Mouse (Mus musculus): Measurements from ENCODE around the gene Gramd1b. TPM values are rescaled to one million over a fixed set of nuclear protein-coding genes. Genes with fewer than 3 reads are reported as not detected.

Gene Gramd1b
- polyA plus RNA-seq, 1 experiment from 2014 or later = 5.2 TPM

DNA sequence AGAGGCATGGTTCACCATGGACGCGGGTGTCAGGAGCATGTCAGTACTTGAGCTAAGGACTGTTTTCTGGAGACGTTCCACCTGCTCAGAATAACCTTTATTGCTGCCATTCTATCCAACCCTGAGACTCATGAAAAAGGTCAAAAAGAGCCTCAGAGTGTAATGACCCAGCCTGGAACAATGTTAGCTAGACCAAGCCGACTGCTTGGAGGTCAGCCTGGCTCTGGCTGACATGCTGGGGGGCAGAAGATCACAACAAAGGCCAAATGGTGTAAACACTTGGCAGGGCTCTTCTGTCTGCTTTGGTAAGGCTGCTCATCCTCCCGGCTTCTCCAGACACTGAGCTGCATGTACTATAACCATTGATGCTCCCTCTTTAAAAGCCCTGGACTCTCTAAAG, 88.4 kb downstream of the Gramd1b start:
- no peak overlapping the region for H3K4me2 ChIP-seq
- 44% methylated on average over 5 of the region's 5 CpGs for WGBS
- H3K9ac ChIP-seq (replicated peaks) = no peak overlapping the region
- H3K27ac ChIP-seq = no peak overlapping the region
- H3K36me3 ChIP-seq = no peaks in the 10 kb centered on the region
- H3K9me3 ChIP-seq = no peaks in the 10 kb centered on the region
- no peaks in the 10 kb centered on the region for H3K4me1 ChIP-seq (replicated peaks)
- no peak overlapping the region for H3K4me3 ChIP-seq (replicated peaks)
- ATAC-seq (ENCODE audit: insufficient number of reproducible peaks, insufficient read depth, low FRiP score, low TSS enrichment, low read depth) = no peak
- H3K27me3 ChIP-seq = no peaks in the 10 kb centered on the region

- no peaks in the 10 kb centered on the region for H3K36me3 ChIP-seq
- H3K4me1 ChIP-seq (replicated peaks) = no peaks in the 10 kb centered on the region
- no peak overlapping the region for H3K9ac ChIP-seq (replicated peaks)
- H3K4me3 ChIP-seq (replicated peaks) = no peak overlapping the region
- H3K9me3 ChIP-seq = no peaks in the 10 kb centered on the region
- ATAC-seq (ENCODE audit: insufficient number of reproducible peaks, insufficient read depth, low FRiP score, low TSS enrichment, low read depth) = no peak
- no peaks in the 10 kb centered on the region; the same call in 1 of the 2 replicates for H3K27me3 ChIP-seq
- no peak overlapping the region for H3K4me2 ChIP-seq
- 82% methylated on average over 8 of the region's 8 CpGs for WGBS
- no peak overlapping the region for H3K27ac ChIP-seq
Measured at GRCm38 (mm10) chr9:40439973-40440687, 91.1 kb downstream of the Gramd1b start.

DNA sequence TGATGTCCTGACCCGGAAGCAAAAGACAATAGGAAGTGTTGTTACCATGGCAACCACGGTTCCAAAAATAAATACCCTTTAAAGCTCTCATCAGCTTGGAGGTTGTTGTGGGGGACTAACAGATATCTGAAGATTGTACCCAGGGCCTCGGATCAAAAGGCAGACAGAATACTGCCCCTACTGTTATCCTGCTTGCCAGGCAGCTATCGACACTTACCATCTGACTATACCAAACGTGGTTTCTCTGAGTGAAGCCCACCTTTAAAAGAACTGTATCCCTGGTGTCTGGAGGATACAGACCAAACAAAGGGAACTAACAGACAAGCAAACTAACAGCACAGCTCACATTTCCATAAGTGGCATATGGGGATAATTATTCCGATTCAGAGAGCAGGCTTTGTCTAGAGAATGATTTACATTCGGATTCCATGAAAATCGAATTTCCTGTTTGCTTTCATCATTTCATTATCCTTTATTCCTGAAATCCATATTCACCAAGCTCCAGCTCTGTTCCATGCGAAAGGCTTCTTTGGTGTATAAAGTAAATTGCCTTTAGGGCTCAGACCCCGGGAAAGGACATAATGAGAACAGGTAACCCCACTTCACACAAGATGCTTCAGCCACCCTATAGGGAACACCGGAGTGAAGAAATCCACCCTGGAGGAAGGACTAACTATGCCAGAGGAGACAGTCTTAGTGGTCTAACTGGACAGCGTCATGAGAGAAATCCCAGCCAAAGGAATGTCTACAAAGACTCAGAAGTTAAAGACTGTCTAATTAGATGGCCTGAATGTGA, 92.3 kb downstream of the Gramd1b start:
- no peak for ATAC-seq (ENCODE audit: insufficient number of reproducible peaks, insufficient read depth, low FRiP score, low TSS enrichment, low read depth)
- no peak overlapping the region for H3K4me2 ChIP-seq
- no peak overlapping the region for H3K4me3 ChIP-seq (replicated peaks)
- 62% methylated on average over 12 of the region's 12 CpGs for WGBS
- no peaks in the 10 kb centered on the region for H3K9me3 ChIP-seq
- no peak overlapping the region for H3K27ac ChIP-seq
- H3K9ac ChIP-seq (replicated peaks) = no peak overlapping the region
- H3K27me3 ChIP-seq = no peaks in the 10 kb centered on the region; the same call in 1 of the 2 replicates
- no peaks in the 10 kb centered on the region for H3K4me1 ChIP-seq (replicated peaks)
- no peaks in the 10 kb centered on the region for H3K36me3 ChIP-seq

GRCm38 (mm10) chr9:40437891-40438290, 93.3 kb downstream of the Gramd1b start:
- 66% methylated on average over 7 of the region's 7 CpGs for WGBS
- Histone ChIP-seq H3K27me3 (no peaks in the 10 kb centered on the region; the same call in 1 of the 2 replicates), H3K4me2 (no peak overlapping the region), H3K4me3 (replicated peaks) (no peak overlapping the region), H3K9ac (replicated peaks) (no peak overlapping the region), H3K36me3 (no peaks in the 10 kb centered on the region), H3K27ac (no peak overlapping the region), H3K4me1 (replicated peaks) (no peaks in the 10 kb centered on the region), H3K9me3 (peaks cover 1% of the 10 kb centered on the region; the same call in 1 of the 2 replicates)
- ATAC-seq (ENCODE audit: insufficient number of reproducible peaks, insufficient read depth, low FRiP score, low TSS enrichment, low read depth) = no peak

DNA sequence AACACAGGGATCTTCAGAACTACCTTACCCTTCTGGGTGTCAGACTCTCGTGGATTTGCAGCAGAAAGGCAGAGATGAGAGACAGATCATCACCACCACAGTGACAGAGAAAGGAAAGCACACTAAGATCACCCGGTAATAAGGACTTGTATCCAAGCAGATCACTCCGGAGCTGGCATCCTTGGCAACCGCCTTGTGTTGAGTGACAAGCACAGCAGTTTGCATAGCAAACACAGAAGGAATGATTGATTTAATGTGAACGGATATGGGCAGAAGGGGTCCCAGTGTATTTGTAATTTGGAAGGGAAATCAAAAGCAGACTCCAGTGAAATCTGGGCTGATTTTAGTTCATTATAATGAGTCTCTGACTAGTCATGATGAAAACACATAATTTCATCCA, 97.9 kb downstream of the Gramd1b start:
- Histone ChIP-seq H3K4me2 (no peak overlapping the region), H3K4me1 (replicated peaks) (no peaks in the 10 kb centered on the region), H3K36me3 (no peaks in the 10 kb centered on the region), H3K4me3 (replicated peaks) (no peak overlapping the region), H3K27ac (no peak overlapping the region), H3K9me3 (peaks cover 4% of the 10 kb centered on the region; the same call in 1 of the 2 replicates), H3K27me3 (no peaks in the 10 kb centered on the region; the same call in 1 of the 2 replicates), H3K9ac (replicated peaks) (no peak overlapping the region)
- 92% methylated on average over 5 of the region's 5 CpGs for WGBS
- ATAC-seq (ENCODE audit: insufficient number of reproducible peaks, insufficient read depth, low FRiP score, low TSS enrichment, low read depth) = no peak

- H3K4me3 ChIP-seq (replicated peaks) = no peak overlapping the region
- H3K36me3 ChIP-seq = no peaks in the 10 kb centered on the region
- H3K9me3 ChIP-seq = peaks cover 4% of the 10 kb centered on the region; the same call in 1 of the 2 replicates
- 81% methylated on average over 8 of the region's 8 CpGs for WGBS
- ATAC-seq (ENCODE audit: insufficient number of reproducible peaks, insufficient read depth, low FRiP score, low TSS enrichment, low read depth) = no peak
- H3K4me1 ChIP-seq (replicated peaks) = no peaks in the 10 kb centered on the region
- H3K4me2 ChIP-seq = no peak overlapping the region
- H3K27ac ChIP-seq = no peak overlapping the region
- H3K27me3 ChIP-seq = no peaks in the 10 kb centered on the region
- no peak overlapping the region for H3K9ac ChIP-seq (replicated peaks)
Measured at GRCm38 (mm10) chr9:40430969-40431368, 100.2 kb downstream of the Gramd1b start.

DNA sequence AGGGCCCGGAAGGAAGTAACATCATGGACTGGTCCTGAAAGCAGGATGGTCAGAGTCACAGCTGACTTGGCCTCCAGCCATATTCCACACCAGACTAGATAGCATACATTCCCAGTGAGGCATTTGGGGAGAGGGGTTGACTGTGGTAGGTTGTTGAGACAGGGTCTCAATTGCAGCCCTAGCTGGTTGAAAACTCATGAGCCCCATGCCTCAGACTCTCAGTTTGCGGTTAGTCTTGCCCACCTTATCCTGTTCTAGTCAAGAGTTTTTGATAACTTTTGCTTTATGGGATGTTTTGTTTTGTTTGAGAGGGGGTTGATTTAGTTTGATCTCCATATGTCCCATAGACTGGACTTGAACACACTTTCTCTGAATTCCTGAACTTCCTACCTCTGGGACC, 103.5 kb downstream of the Gramd1b start:
- no peaks in the 10 kb centered on the region for H3K27me3 ChIP-seq
- ATAC-seq (ENCODE audit: insufficient number of reproducible peaks, insufficient read depth, low FRiP score, low TSS enrichment, low read depth) = no peak
- H3K9me3 ChIP-seq = peaks cover under 1% of the 10 kb centered on the region; the same call in 1 of the 2 replicates
- 97% methylated on average over 2 of the region's 2 CpGs for WGBS
- H3K4me1 ChIP-seq (replicated peaks) = no peaks in the 10 kb centered on the region
- H3K4me3 ChIP-seq (replicated peaks) = no peak overlapping the region
- no peaks in the 10 kb centered on the region for H3K36me3 ChIP-seq
- no peak overlapping the region for H3K9ac ChIP-seq (replicated peaks)
- no peak overlapping the region for H3K4me2 ChIP-seq
- no peak overlapping the region for H3K27ac ChIP-seq

DNA sequence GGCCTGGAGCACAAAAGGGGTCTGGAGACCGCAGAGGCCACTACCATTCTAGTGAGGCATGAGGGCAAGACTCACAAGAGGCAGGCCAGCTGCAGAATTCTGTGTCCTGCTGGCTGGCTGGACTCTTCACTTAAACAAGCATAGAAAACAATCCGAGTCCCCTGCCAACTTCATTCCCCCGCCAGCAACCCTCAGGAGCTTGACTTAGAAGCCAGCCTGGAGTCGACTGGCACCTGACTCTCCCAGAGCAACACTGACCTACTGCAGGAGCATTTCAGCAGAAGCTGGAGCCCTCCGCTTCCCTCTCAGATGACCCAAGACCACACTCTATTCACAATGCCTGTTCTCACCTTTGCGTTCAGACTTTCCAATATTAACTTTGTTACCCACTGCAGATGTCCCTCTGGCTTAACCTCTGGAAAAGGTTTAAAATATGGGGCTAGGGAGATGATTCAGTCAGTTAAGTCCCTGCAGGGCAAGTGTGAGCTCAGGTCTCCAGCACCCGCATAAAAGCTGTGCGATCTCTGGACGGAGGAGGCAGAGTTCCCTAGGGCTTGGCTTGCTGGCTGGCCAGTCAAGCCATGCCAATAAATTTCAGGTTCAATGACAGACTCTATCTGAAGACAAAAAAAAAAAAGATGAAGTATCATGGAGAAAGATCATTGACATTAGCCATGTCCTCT, 104.8 kb downstream of the Gramd1b start:
- Histone ChIP-seq H3K9me3 (no peaks in the 10 kb centered on the region), H3K36me3 (no peaks in the 10 kb centered on the region), H3K4me3 (replicated peaks) (no peak overlapping the region), H3K4me2 (no peak overlapping the region), H3K9ac (replicated peaks) (no peak overlapping the region), H3K27ac (no peak overlapping the region), H3K4me1 (replicated peaks) (no peaks in the 10 kb centered on the region), H3K27me3 (no peaks in the 10 kb centered on the region)
- no peak for ATAC-seq (ENCODE audit: insufficient number of reproducible peaks, insufficient read depth, low FRiP score, low TSS enrichment, low read depth)
- 88% methylated on average over 9 of the region's 9 CpGs for WGBS

DNA sequence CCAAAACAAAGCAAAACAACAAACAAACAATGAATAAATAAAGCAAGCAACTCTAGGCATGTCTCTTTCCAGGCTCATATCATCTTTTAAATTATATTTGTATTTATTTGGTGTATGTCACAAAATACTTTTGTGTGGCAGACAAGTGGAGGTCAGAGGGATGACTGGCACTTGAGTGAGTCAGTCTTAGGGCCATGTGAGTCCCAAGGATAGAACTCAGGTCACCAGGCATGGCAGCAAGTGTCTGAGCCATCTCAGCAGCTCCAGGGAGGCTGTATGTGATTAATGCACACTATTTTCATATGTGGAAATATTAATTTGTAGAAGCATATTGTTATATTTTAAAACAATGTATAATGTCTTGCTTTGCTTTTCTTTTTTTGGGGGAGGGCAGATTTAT, 106.3 kb downstream of the Gramd1b start:
- no peak overlapping the region for H3K4me3 ChIP-seq (replicated peaks)
- ATAC-seq (ENCODE audit: insufficient number of reproducible peaks, insufficient read depth, low FRiP score, low TSS enrichment, low read depth) = no peak
- no peaks in the 10 kb centered on the region for H3K9me3 ChIP-seq
- H3K36me3 ChIP-seq = no peaks in the 10 kb centered on the region
- no peaks in the 10 kb centered on the region for H3K4me1 ChIP-seq (replicated peaks)
- H3K27ac ChIP-seq = no peak overlapping the region
- no peak overlapping the region for H3K4me2 ChIP-seq
- H3K27me3 ChIP-seq = no peaks in the 10 kb centered on the region
- H3K9ac ChIP-seq (replicated peaks) = no peak overlapping the region

GRCm38 (mm10) chr9:40423427-40423867, 107.7 kb downstream of the Gramd1b start:
- Histone ChIP-seq H3K27ac (no peak overlapping the region), H3K9ac (replicated peaks) (no peak overlapping the region), H3K27me3 (no peaks in the 10 kb centered on the region), H3K4me1 (replicated peaks) (no peaks in the 10 kb centered on the region), H3K36me3 (no peaks in the 10 kb centered on the region), H3K4me2 (no peak overlapping the region), H3K4me3 (replicated peaks) (no peak overlapping the region), H3K9me3 (no peaks in the 10 kb centered on the region)
- WGBS = 80% methylated on average over 6 of the region's 6 CpGs
- ATAC-seq (ENCODE audit: insufficient number of reproducible peaks, insufficient read depth, low FRiP score, low TSS enrichment, low read depth) = no peak

GRCm38 (mm10) chr9:40422368-40423057, 108.7 kb downstream of the Gramd1b start:
- no peak overlapping the region for H3K4me2 ChIP-seq
- H3K9me3 ChIP-seq = no peaks in the 10 kb centered on the region
- H3K9ac ChIP-seq (replicated peaks) = no peak overlapping the region
- no peaks in the 10 kb centered on the region for H3K36me3 ChIP-seq
- WGBS = 86% methylated on average over 11 of the region's 11 CpGs
- ATAC-seq (ENCODE audit: insufficient number of reproducible peaks, insufficient read depth, low FRiP score, low TSS enrichment, low read depth) = no peak
- H3K27ac ChIP-seq = no peak overlapping the region
- H3K27me3 ChIP-seq = no peaks in the 10 kb centered on the region
- no peak overlapping the region for H3K4me3 ChIP-seq (replicated peaks)
- H3K4me1 ChIP-seq (replicated peaks) = no peaks in the 10 kb centered on the region

Measured in limb, embryonic 12.5 days (tissue).